Mouse (Mus musculus): ENCODE measurements at regions not wholly inside any gene's neighbourhood (a gene's known extent, or its start where the extent isn't known, plus 50 kb on each side); places are given as distances from the start of the nearest gene placed in this dataset.

DNA sequence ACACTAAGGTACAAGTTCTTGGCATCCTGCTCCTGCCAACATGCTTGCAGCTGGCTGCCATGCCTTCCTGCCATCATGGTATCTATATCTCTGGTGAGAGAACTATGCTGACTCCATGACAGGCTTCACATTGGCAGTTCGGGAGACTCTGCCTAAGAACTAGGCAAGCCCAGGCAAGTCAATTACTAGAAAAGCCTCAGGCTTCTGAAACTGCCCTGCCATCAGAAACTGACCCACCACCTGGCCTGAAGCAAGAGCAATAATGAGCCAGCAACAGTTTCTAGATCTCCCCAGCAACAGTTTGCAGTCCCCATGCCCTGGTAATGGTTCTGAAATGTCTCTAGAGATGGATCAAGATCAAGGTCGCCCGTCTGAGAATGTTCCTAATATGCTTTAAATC, 280.8 kb downstream of the Rnf152 start:
- DNase-seq (ENCODE audit: low spot score), result no peak

DNA sequence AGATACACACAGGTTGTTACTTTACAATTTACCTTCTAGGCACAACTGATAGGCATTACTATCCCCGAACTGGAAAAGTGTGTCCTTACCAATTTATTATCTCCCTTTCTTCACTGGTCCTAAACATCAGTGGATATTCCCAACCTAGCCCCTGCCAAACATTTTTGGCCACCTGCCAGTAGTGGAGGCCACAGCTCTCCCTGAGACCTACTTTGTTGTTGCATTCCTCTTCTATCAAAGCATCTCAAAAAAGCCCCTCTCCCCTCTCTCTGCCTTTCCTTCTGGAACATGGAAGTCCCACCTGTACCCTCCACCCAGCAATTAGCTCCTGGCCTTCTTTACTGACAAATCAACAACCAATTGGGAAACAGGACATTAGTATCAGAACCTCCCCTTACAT, 282.2 kb downstream of the Rnf152 start:
- DNase-seq (ENCODE audit: low spot score), result no peak

DNA sequence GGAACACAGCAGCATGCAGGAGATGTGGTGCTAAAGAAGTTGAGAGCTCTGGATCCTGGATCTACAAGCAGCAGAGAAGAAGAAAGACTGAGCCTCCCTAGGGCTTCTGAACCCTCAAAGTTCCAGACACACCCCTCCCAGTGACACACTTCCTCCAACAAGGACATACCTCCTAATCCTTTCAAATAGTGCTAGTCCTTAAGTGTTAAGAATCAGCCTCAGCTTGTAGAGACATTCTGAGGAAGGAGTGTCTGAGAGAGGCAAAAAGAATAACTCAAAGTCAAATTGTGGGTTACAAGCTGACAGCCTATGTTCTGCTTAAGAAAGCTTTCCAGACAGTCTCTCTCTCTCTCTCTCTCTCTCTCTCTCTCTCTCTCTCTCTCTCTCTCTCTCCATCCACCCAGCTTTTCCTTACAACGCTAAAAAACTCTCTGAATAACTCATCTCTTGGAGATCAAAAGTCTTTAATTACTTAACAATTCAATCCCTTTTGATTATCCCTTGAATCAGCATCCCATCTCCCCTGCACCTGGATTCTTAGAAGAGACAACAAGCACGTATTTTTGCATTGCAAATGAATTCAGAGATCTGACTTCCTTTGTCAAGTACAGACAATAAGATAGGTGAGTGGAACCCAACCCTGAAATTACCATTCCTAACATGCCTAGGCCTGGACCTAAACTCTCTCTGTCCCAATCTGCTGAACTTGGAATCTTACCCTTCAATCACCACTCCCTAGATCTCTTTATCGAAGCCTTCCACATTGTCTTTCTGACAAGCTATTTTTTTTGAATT, 285.7 kb downstream of the Rnf152 start:
- DNase-seq (ENCODE audit: low spot score), result no peak

DNA sequence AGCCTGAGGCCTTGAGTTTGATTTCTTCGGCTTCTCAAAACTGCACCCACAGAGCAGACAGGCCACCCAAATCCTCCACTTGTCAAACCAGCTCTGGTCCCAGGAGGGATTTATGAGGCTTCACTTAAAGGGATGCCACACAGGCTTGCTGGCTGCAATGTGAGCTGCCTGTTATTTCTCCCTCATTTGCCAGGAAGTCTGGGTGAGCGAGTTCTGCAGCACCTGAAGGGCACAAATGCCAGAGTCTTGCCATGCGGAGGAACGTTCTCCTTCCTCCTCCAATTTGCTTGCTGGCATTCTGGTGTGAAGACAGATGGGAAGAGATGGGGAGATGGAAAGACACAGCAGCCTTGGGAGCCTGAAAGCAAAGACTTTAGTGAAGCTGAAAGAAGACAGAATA, 288.6 kb downstream of the Rnf152 start:
- peak; percentile 4 for DNase-seq (ENCODE audit: low spot score)

DNA sequence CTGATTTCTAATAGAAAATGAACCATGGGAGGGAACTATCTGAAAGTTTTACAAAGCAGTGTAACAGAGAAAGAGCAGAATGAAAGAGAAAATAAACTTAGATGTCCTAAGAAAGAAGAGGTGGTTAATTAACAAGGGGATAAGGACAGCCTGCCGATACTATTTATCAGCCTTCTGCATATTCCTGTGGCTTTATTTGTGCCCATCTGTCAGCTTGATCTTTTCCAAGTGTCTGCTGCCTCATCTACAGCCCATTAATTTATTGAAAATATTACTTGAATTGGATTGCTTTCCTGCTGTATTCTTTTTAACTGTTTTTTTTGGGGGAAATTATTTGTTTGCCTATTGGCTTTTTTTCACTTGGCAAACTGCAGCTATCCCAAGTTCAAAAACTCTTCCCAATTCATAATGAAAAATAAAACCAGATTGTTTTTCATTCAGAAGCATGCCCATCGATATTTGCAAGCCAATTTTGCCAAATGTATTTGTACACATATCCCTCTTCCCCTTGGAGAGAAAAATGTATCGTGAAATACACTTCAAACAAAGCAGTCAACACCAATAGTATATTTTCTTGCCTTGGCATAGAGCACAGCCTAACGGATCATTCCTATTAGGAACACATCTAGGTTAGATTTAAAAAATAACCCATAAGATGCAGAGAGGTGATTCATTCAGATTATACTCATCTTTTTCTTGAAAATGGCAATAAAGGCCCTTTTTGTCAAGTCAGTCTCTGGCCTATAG, 289.3 kb downstream of the Rnf152 start:
- DNase-seq (ENCODE audit: low spot score), result no peak

DNA sequence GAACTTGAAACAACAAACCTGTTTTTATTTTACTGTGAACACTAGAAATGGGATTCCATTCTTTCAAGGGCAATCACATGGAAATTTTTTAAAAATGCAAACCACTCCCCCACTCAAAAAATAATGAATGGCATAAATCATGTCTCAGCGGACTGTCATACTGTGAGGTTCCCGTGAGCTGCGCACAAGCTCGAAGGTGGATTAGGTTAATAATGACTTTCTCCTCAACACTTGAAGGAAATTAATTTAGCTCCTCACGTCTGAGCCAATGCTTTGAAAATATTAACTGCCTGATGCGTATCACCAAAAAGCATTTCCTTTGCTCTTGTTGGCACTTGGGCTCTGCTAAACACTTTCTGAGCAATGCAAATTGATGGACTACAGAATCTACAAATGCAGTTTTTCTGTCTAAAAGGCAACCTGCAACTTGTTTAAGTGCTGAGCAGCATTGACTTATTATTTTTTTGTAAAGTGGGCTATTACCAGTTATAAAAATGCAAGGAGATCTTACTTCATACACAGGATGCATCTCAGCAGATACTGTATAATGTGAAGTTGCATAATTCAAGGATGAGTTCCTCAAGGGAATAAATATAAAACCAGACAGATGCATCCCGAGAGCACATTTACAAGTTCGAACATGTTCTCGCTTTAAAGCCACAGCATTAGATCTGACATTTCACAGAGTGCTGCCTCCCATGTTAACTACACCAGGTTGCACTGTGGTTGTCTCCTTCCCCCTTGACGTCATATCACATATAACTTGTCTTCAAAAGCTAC, 282.4 kb downstream of the Cdh20 start:
- DNase-seq (ENCODE audit: low spot score), result no peak

Measured in embryo, embryonic 10 days (tissue).